Mouse (Mus musculus) stomach, postnatal 0 days (tissue): ENCODE data around the gene Etfa.

Experiments
- CTCF ChIP-seq: IDR thresholded peaks from 2 replicates; pipeline ENCODE4 v1.5.1; 2016; ENCODE audit warnings: antibody characterized with exemption, low read depth, mild to moderate bottlenecking, moderate library complexity
- EP300 ChIP-seq: optimal IDR thresholded peaks from 2 replicates; pipeline ENCODE3; 2016; ENCODE audit warnings: antibody characterized with exemption

- TF ChIP-seq CTCF (no peak), EP300 (no peak)
Measured at GRCm38 (mm10) chr9:55542366-55543325, 30.6 kb upstream of the Etfa start.
